Mouse (Mus musculus): Measurements from ENCODE around the gene Gm13119. TPM values are rescaled to one million over a fixed set of nuclear protein-coding genes. Genes with fewer than 3 reads are reported as not detected.
"Not testable (repeated sequence)": the region's sequence is repeated elsewhere in the genome, so short reads cannot be mapped to it uniquely, and the experiment has no call there.

Gene Gm13119
- not detected for total RNA-seq (2021)
- long read RNA-seq, experiment 1, result 0 reads
- long read RNA-seq, experiment 2, result 0 reads

DNA sequence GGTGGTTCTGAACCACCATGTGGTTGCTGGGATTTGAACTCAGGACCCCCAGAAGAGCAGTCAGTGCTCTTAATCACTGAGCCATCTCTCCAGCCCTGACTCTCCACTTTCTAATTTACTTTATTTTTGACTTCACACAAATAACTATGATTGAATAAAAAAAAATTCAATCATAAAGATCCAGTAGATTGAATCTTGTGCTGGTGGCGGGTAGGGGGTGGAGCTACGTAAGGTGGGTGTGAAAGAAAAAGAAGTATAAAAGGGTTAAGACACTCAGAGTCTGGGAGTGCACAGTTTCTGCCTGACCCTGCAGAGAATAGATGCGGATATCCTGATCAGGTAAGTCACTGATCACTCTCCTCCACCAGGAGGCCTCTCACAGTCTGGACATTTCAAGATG, at the start of gene Gm13119:
Gm13119 (plus strand) TSS at position 301 of the 400 bp plus-strand sequence.
- intact Hi-C loops (cut with DNase I); DNase-seq: not testable (repeated sequence)

DNA sequence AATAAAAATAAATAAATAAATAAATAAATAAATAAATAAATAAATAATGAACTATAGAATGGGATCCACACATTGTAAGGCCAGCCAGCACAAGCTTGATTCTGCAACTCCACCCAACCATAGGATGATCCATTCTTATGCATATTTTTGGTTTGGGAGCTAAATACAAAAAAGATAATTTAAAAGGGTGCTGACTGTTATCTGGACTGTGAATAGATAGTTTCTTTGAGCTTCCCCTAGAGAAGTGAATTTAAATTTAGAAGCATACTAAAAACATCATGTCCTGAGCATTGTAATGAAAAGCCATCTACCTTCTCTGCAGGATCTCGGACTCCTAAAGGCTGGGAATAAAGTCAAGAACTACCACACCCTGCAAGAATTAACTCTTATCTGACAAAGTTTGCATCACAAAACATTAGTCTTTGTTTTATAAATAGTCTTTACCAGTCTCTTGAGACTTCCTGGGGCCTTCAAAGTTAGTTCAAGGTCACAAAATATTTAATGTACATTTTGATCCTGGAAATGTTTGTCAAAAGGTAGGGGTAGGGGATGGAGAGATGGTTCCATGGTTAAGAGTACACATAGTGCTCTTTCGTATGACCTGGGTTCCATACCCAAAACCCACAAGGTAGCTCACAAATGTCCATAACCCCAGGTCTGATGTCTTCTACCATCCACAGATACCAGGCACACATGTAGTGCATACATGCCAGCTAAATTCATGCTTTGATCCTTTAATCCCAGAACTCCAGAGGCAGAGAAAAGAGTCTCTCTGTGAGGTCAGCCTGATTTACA, 44.9 kb upstream of the Gm13119 start:
- intact Hi-C loops (cut with DNase I); DNase-seq: not testable (repeated sequence)

DNA sequence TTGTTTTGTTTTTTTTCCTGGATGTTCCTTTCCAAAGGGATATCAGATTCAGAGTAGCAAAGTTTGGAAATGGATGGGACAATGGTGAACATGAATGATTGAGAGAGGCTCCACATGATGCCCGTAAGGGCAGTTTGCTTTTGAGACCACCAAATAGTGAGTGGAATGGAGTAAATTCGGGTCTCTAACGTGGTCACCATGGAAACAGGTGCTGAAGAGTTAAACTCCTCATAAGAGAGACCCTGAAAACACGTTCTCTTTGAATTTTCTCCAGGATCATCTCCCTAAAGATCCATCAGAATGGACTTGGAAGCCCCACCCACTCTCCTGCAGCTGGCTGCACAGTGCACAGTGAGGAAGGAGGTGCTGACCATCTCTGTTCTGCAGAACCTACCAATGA, 27.8 kb upstream of the Gm13119 start, which contains the start of gene Gm13128:
Gm13128 (plus strand) TSS at position 301 of the 400 bp plus-strand sequence.
- DNase-seq; intact Hi-C loops (cut with DNase I): not testable (repeated sequence)

DNA sequence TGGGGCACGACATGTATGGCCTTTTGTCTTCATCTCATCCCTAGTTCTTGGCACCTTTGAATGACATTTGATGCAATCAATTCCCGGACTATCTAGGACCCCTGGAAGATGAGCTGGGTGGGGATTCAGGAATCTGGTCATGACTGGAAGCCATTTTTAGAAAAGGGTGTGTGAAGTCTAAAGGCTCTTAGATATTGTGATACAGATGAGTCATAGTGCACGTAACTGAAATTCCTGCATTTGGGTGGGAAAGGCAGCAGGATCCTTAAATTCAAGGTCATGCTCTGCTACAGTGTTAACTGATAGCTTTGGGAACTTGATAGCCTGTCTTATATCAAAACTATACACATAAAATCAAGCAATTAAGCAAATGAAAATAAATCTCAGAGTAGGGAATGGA, 21.9 kb upstream of the Gm13119 start:
- DNase-seq; intact Hi-C loops (cut with DNase I): not testable (repeated sequence)

DNA sequence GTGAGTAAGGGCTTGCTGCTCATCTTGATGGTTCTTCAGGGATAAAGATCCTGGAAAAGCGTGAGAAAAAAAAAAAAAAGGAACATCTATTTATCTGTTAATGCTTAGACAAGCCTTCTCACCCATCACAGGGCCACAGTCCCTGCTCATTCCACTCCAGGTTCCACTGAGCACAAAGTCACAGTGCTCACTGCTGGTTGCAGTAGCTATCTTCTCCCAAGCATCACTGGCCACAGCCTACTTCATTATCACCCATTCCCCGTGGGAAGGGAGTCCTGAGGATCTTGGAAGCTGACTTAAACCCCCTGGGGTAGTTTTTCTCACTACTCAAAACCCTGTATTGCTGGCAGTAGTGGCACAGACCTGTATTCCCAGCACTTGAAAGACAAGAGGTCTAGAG, 20.2 kb downstream of the Gm13119 start, which contains the start of gene Pramef20:
Pramef20 (minus strand) TSS at position 23 of the 400 bp plus-strand sequence.
- DNase-seq, result no peak
- intact Hi-C loops (cut with DNase I), result no loop called here

GRCm38 (mm10) chr4:144396316-144396715, 38.6 kb downstream of the Gm13119 start:
- intact Hi-C loops (cut with DNase I), result no loop called here
- DNase-seq, result no peak

DNA sequence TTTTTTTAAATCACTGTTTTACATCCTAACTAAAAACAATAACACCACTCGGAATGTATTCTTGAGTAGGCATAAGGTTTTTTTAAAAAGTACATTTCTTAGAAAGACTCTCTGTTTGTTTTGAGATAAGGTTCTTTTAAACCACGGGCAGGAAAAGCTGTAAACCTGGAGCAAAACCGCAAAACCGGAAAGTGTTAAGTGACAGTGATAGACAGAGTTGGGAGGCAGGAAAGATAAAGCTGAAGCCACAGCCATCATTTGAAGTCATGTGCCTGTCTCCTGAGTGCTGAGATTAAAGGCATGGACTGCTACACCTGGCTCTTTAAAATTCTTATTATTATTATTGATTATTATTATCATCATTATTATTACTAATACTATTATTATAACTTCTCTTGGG, 45.0 kb downstream of the Gm13119 start:
- DNase-seq, result no peak
- intact Hi-C loops (cut with DNase I), result no loop called here

DNA sequence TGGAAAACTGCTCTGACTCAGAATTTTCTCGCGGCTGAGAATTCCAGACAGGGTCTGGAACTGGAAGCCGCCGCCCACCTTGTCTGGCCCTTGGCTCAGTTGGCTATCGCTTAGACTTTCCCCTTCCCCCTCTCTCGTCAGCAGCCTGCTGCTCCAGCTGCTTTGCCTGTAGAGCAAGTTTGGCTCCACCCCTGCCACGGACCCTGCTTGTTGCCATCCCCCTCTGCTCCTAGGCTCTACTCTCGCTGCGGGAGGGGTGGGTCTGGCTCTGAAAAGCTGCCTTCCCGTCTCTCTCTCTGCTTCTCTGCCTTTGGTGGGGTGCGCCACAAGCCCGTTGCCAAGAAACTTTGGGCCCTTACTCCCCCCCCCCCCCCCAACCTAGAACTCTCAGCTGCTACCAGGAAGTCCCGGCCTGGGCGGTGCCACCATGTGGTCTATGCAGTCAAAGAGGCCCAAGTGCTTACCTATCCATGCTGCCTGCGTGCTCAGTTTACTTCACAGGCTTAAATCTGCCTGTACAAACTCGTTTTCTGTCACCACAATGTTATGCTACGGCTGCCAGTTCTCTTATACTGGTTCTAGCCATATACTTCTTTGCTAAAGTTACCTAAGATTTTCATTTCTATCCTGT, 46.8 kb downstream of the Gm13119 start:
- intact Hi-C loops (cut with DNase I), result no loop called here
- DNase-seq, result peak; percentile 3 to 30

GRCm38 (mm10) chr4:144406261-144406660, 48.5 kb downstream of the Gm13119 start:
- intact Hi-C loops (cut with DNase I), result no loop called here
- DNase-seq, result no peak

DNA sequence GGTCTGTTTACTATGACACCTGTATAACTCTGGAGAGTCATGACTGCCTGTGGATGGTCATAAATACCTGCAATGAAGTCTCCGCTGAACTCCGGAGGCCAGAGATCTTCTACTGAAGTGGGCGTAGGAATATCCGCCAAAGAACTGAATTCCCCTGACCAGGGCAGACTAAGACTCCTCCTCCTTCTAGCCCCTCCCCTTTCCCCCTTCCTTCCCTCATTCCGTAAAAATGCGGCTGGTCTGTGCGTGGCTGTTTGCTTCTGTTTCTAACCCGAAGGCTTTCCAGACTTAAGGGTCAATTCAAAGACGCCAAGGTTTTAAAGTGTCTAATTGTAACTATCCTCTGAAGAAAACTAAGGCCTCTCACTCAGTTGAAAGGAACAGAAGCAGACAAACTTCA, 50.5 kb downstream of the Gm13119 start, which contains the start of gene Pramef12:
Pramef12 (minus strand) TSS at position 175 of the 400 bp plus-strand sequence.
- DNase-seq, result no peak
- intact Hi-C loops (cut with DNase I), result no loop called here

Other genes with a start within 250 kb of the Gm13119 start
- not detected for gene Oog3, start 195.3 kb upstream of the Gm13119 start, total RNA-seq (2021)
- gene Oog2, start 167.2 kb upstream of the Gm13119 start, total RNA-seq (2021), result not detected
- gene C87977, start 144.6 kb upstream of the Gm13119 start, total RNA-seq (2021), result not detected
- not detected for gene Pramel5, start 77.5 kb upstream of the Gm13119 start, total RNA-seq (2021)
- not detected for gene Gm13128, start 27.7 kb upstream of the Gm13119 start, total RNA-seq (2021)
- not detected for gene Pramef20, start 20.0 kb downstream of the Gm13119 start, total RNA-seq (2021)
- not detected for gene Pramef12, start 50.5 kb downstream of the Gm13119 start, total RNA-seq (2021)
- not detected for gene 1700012P22Rik, start 80.8 kb downstream of the Gm13119 start, total RNA-seq (2021)
- gene Gm9944, start 95.4 kb downstream of the Gm13119 start, total RNA-seq (2021), result not detected
- gene Aadacl3, start 105.8 kb downstream of the Gm13119 start, total RNA-seq (2021), result not detected
- not detected for gene 9430007A20Rik, start 161.9 kb downstream of the Gm13119 start, total RNA-seq (2021)
- gene Gm13124, start 207.2 kb downstream of the Gm13119 start, total RNA-seq (2021), result not detected